Mouse (Mus musculus) hindbrain, embryonic 13.5 days (tissue): ENCODE results near the gene Ccndbp1. TPM values are rescaled to one million over a fixed set of nuclear protein-coding genes. Genes with fewer than 3 reads are reported as not detected.
"Not testable (repeated sequence)": the region's sequence is repeated elsewhere in the genome, so short reads cannot be mapped to it uniquely, and the experiment has no call there.

Source experiments
- ATAC-seq: fragments of 200-750 bp; cut with Nextera tagmentation; 2 replicates; pipeline ENCODE4 v1.8.0; 2017; ENCODE audit warnings: moderate TSS enrichment; ENCODE audit not compliant: low FRiP score
- H3K27ac ChIP-seq: fragments of 300-500 bp; sonication (generic); 2 replicates; pipeline ENCODE4 v1.5.1; 2015; ENCODE audit warnings: inconsistent platforms, mild to moderate bottlenecking, moderate library complexity
- H3K27me3 ChIP-seq: fragments of 300-500 bp; sonication (generic); 2 replicates; pipeline ENCODE4 v1.6.1; 2015; ENCODE audit warnings: mild to moderate bottlenecking, inconsistent platforms
- H3K36me3 ChIP-seq: fragments of 300-500 bp; sonication (generic); 2 replicates; pipeline ENCODE4 v1.6.1; 2015; ENCODE audit warnings: mild to moderate bottlenecking, inconsistent platforms
- H3K4me1 ChIP-seq: fragments of 300-500 bp; sonication (generic); replicated peaks from 2 replicates; pipeline ENCODE4 v1.6.1; 2015; ENCODE audit warnings: inconsistent platforms
- H3K4me2 ChIP-seq: fragments of 300-500 bp; sonication (generic); 2 replicates; pipeline ENCODE4 v1.6.1; 2015; ENCODE audit warnings: inconsistent platforms, mild to moderate bottlenecking, moderate library complexity
- H3K4me3 ChIP-seq: fragments of 300-500 bp; sonication (generic); 2 replicates; pipeline ENCODE4 v1.5.1; 2015; ENCODE audit warnings: mild to moderate bottlenecking, inconsistent platforms
- H3K9ac ChIP-seq: fragments of 300-500 bp; sonication (generic); 2 replicates; pipeline ENCODE4 v1.6.1; 2015; ENCODE audit warnings: mild to moderate bottlenecking, inconsistent platforms
- H3K9me3 ChIP-seq: fragments of 300-500 bp; sonication (generic); 2 replicates; pipeline ENCODE4 v1.6.1; 2016; ENCODE audit warnings: inconsistent platforms
- WGBS: fragments of 180-500 bp; shearing (Covaris S2); methylation state at CpG from one replicate; pipeline ENCODE4 v1.1.7; 2015; 5-methylcytosine and 5-hydroxymethylcytosine counted together
- polyA plus RNA-seq: library from polyadenylated mRNA; unstranded; fragments of >200 nt; fragmentation: Nextera tagmentation; extraction: Ambion mirVana; gene quantifications from 2 replicates; pipeline ENCODE4 v1.2.1, GENCODE M21; 2015

Ccndbp1 gene
- polyA plus RNA-seq, 1 experiment from 2014 or later: 78.0 TPM

DNA sequence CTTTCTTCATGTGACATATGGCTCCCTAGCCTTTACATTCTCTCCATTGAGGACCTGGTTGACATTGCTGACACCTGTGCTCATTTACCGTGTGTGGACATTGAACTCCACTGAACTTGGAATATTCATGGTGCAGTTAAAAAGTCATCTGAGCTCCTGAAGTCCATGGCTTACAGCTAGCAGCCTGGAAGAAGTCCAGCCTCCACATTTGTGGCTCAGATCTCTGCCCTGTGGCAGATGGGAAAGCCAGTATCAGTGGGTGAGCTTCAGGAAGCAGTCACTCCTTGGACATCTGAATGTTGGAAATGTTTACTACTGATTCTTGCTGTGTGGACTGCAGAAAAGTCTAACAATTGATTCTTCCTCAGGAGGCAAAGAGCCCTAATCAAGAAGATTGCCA, 1.2 kb upstream of the Ccndbp1 start:
- Histone ChIP-seq H3K9ac (no peak overlapping the region), H3K27me3 (no peaks in the 10 kb centered on the region), H3K36me3 (peaks cover 16% of the 10 kb centered on the region), H3K4me3 (no peak overlapping the region), H3K9me3 (no peaks in the 10 kb centered on the region), H3K4me2 (no peak overlapping the region), H3K4me1 (peaks cover 12% of the 10 kb centered on the region), H3K27ac (no peak overlapping the region)
- no peak for ATAC-seq
- 94% methylated on average over 1 of the region's 1 CpGs for WGBS

- ATAC-seq: peak; percentile 42
- H3K27ac ChIP-seq: peak overlapping the region; percentile 41; the same call in 1 of the 2 replicates
- H3K36me3 ChIP-seq: peaks cover 30% of the 10 kb centered on the region
- H3K4me3 ChIP-seq: peak overlapping the region; percentile 79
- WGBS: under 1% methylated on average over 12 of the region's 12 CpGs
- no peaks in the 10 kb centered on the region for H3K9me3 ChIP-seq
- peak overlapping the region; percentile 75 for H3K4me2 ChIP-seq
- H3K27me3 ChIP-seq: no peaks in the 10 kb centered on the region
- H3K9ac ChIP-seq: peak overlapping the region; percentile 83
- peaks cover 12% of the 10 kb centered on the region for H3K4me1 ChIP-seq
Observed at GRCm38 (mm10) chr2:121008664-121009007, 433 bp downstream of the Ccndbp1 start.

DNA sequence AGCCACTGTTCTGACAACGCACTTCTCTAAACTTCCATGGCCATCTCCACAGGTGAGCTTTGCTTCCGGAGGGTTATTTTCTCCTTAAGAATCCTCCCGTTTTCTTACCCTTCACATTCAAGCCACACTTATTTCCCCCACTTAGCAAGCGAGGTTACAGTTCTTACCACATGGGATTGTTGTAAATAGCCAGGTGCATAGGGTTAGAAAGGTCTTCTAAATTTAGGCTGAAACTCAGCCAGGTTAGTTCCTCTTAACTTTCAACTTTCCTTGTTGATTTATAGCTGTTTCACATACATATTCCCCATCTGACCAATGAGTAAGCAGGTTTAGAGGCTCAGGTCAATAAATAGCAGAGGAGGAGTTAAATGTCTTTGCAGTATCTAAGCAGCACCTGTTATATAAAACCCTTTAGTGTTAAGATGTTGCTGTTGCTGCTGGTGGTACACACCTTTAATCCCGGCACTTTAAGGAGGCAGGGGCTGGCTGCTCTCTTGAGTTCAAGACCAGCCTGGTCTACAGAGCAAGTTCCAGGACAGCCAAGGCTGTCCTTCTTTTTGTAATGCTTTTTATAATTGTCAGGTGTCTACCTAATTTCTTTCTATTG, 971 bp downstream of the Ccndbp1 start:
- H3K4me3 ChIP-seq: peak overlapping the region; percentile 79
- H3K27me3 ChIP-seq: no peaks in the 10 kb centered on the region
- no peaks in the 10 kb centered on the region for H3K9me3 ChIP-seq
- no peak overlapping the region for H3K27ac ChIP-seq
- peak overlapping the region; percentile 83 for H3K9ac ChIP-seq
- no peak for ATAC-seq
- H3K4me1 ChIP-seq: peaks cover 12% of the 10 kb centered on the region
- H3K4me2 ChIP-seq: peak overlapping the region; percentile 75
- H3K36me3 ChIP-seq: peaks cover 34% of the 10 kb centered on the region
- 32% methylated on average over 5 of the region's 5 CpGs for WGBS

GRCm38 (mm10) chr2:121012676-121013075, 4.5 kb downstream of the Ccndbp1 start:
- no peaks in the 10 kb centered on the region for H3K27me3 ChIP-seq
- H3K9me3 ChIP-seq: peaks cover 2% of the 10 kb centered on the region; the same call in 1 of the 2 replicates
- peaks cover 12% of the 10 kb centered on the region for H3K4me1 ChIP-seq
- H3K36me3 ChIP-seq: peaks cover 66% of the 10 kb centered on the region
- H3K4me3 ChIP-seq: no peak overlapping the region
- H3K27ac ChIP-seq: no peak overlapping the region
- no peak overlapping the region for H3K4me2 ChIP-seq
- no peak for ATAC-seq
- WGBS: 96% methylated on average over 9 of the region's 9 CpGs
- no peak overlapping the region for H3K9ac ChIP-seq

DNA sequence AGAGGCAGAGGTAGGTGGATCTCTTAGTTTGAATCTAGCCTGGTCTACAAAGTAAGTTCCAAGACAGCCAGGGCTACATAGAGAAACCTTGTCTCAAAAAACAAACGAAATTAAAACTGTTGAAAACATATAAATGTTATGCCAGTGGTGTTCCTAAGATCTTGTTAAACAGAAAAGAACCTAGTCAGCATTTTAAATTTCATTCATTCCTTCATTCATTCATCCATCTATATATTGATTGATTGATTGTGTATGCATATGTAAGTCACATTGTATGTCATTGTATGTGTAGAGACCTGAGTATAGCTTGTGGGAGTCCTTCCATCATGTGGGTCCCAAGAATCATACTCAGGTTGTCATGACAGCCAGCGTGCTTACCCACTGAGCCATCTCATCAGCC, 7.3 kb downstream of the Ccndbp1 start:
- Histone ChIP-seq H3K36me3 (peaks cover 66% of the 10 kb centered on the region), H3K9ac (no peak overlapping the region), H3K4me3 (no peak overlapping the region), H3K4me1 (no peaks in the 10 kb centered on the region), H3K9me3 (peaks cover 4% of the 10 kb centered on the region; the same call in 1 of the 2 replicates), H3K27me3 (no peaks in the 10 kb centered on the region), H3K27ac (no peak overlapping the region), H3K4me2 (no peak overlapping the region)
- 84% methylated on average over 2 of the region's 2 CpGs for WGBS
- no peak for ATAC-seq

DNA sequence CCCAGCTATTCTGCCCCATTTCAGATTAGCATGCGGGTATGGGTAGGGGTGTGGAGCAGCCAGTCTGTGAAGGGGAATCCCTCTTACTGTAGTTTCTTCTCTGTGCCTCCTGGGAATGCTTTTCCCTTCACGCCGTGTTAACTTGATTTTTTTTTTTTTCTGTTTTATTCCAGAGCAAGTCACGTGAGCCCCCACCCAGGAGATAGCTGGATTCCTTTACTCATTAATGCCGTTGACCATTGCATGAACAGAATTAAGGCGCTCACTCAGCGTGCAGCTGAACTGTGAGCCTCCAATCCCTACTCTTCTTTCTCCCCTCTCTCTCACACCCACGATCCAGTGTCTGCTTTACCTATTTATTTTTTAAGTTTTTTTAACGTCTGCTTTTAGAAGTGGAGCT, 8.0 kb downstream of the Ccndbp1 start:
- H3K27me3 ChIP-seq: no peaks in the 10 kb centered on the region
- peaks cover 61% of the 10 kb centered on the region for H3K36me3 ChIP-seq
- H3K9me3 ChIP-seq: peaks cover 4% of the 10 kb centered on the region; the same call in 1 of the 2 replicates
- H3K9ac ChIP-seq: no peak overlapping the region
- no peak for ATAC-seq
- H3K27ac ChIP-seq: no peak overlapping the region
- WGBS: 86% methylated on average over 9 of the region's 9 CpGs
- no peak overlapping the region for H3K4me3 ChIP-seq
- H3K4me1 ChIP-seq: no peaks in the 10 kb centered on the region
- H3K4me2 ChIP-seq: no peak overlapping the region

GRCm38 (mm10) chr2:121017151-121017550, 8.9 kb downstream of the Ccndbp1 start:
- WGBS: 100% methylated on average over 1 of the region's 1 CpGs
- Histone ChIP-seq H3K4me1 (no peaks in the 10 kb centered on the region), H3K9ac (no peak overlapping the region), H3K4me3 (no peak overlapping the region), H3K9me3 (peaks cover 4% of the 10 kb centered on the region; the same call in 1 of the 2 replicates), H3K4me2 (no peak overlapping the region), H3K27me3 (no peaks in the 10 kb centered on the region), H3K27ac (no peak overlapping the region), H3K36me3 (peaks cover 52% of the 10 kb centered on the region)
- no peak for ATAC-seq

- 73% methylated on average over 5 of the region's 5 CpGs for WGBS
- no peak overlapping the region for H3K9ac ChIP-seq
- H3K9me3 ChIP-seq: no peaks in the 10 kb centered on the region
Observed at GRCm38 (mm10) chr2:121022918-121023317, 14.7 kb downstream of the Ccndbp1 start.

GRCm38 (mm10) chr2:121036733-121037341, 28.6 kb downstream of the Ccndbp1 start, which contains the start of gene Epb42:
TSS of gene Epb42 (minus strand) at chr2:121037072.
- Histone ChIP-seq H3K27me3 (no peaks in the 10 kb centered on the region), H3K4me3 (no peak within 1 kb of the TSS), H3K36me3 (no peaks in the 10 kb centered on the region), H3K9ac (no peak within 1 kb of the TSS), H3K9me3 (no peaks in the 10 kb centered on the region), H3K4me1 (no peaks in the 10 kb centered on the region), H3K4me2 (no peak within 1 kb of the TSS), H3K27ac (no peak within 1 kb of the TSS)
- ATAC-seq: no peak
- WGBS: 72% methylated on average over 5 of the region's 5 CpGs

More at GRCm38 (mm10) chr2:121022918-121023317, 14.7 kb downstream of the Ccndbp1 start:
- H3K27me3 ChIP-seq: no peaks in the 10 kb centered on the region
- H3K27ac ChIP-seq: no peak overlapping the region
- no peaks in the 10 kb centered on the region for H3K4me1 ChIP-seq
- no peak for ATAC-seq
- peaks cover 2% of the 10 kb centered on the region for H3K36me3 ChIP-seq
- H3K4me2 ChIP-seq: no peak overlapping the region
- H3K4me3 ChIP-seq: no peak overlapping the region

GRCm38 (mm10) chr2:121038851-121039250, 30.6 kb downstream of the Ccndbp1 start:
- not testable (repeated sequence) for H3K9ac ChIP-seq, ATAC-seq, H3K27me3 ChIP-seq, H3K4me2 ChIP-seq, H3K27ac ChIP-seq, H3K4me3 ChIP-seq, H3K36me3 ChIP-seq, H3K4me1 ChIP-seq, H3K9me3 ChIP-seq
- 100% methylated on average over 1 of the region's 1 CpGs for WGBS

DNA sequence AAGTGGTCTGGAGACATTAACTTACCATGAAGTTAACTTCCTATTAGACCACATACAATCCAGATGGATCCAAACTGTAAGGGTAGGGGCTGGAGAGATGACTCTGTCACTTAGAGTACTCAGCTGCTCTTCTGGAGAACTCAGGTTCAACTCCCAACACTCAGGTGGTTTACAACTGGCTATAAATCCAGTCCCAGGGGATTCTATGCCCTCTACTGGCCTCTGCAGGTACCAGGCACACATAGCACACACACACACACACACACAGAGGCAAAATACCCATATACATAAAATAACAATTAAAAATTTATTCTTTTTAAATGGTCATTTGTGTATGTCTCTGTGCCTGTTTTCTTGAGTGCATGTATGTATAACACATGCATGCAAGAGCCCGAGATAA, 31.2 kb downstream of the Ccndbp1 start:
- 97% methylated on average over 1 of the region's 1 CpGs for WGBS

GRCm38 (mm10) chr2:121041098-121041497, 32.9 kb downstream of the Ccndbp1 start:
- WGBS: 57% methylated on average over 5 of the region's 5 CpGs
- no peaks in the 10 kb centered on the region for H3K36me3 ChIP-seq
- H3K9ac ChIP-seq: no peak overlapping the region
- H3K4me1 ChIP-seq: no peaks in the 10 kb centered on the region
- ATAC-seq: no peak
- no peak overlapping the region for H3K27ac ChIP-seq
- no peak overlapping the region for H3K4me2 ChIP-seq
- H3K4me3 ChIP-seq: no peak overlapping the region
- no peaks in the 10 kb centered on the region for H3K9me3 ChIP-seq
- no peaks in the 10 kb centered on the region for H3K27me3 ChIP-seq

More for the DNA sequence above, 31.2 kb downstream of the Ccndbp1 start:
- Histone ChIP-seq H3K27me3 (no peaks in the 10 kb centered on the region), H3K9ac (no peak overlapping the region), H3K36me3 (no peaks in the 10 kb centered on the region), H3K4me1 (no peaks in the 10 kb centered on the region), H3K4me2 (no peak overlapping the region), H3K4me3 (no peak overlapping the region), H3K9me3 (no peaks in the 10 kb centered on the region), H3K27ac (no peak overlapping the region)
- ATAC-seq: no peak

DNA sequence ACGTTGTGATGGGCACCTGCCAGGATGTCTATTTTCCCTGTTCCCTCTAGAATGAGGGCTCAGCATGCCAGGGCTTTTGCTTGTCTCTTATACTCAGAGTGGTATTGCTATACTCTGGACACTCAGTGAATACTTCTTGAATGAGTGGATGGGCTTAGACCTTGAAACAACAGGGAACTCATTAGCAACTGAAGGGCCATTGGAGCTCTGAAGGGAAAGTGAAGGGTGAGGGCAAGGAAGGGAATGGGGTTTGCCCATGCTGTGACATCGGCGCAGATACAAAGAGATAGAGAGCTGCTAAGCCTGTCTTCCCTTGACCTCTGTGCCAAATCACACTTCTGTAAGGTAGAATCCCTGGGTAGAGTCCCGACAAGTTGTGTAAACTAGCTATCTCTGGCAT, 37.5 kb downstream of the Ccndbp1 start:
- no peaks in the 10 kb centered on the region for H3K36me3 ChIP-seq
- no peaks in the 10 kb centered on the region for H3K9me3 ChIP-seq
- 64% methylated on average over 4 of the region's 4 CpGs for WGBS
- no peaks in the 10 kb centered on the region for H3K4me1 ChIP-seq
- H3K4me2 ChIP-seq: no peak overlapping the region
- no peak for ATAC-seq
- H3K4me3 ChIP-seq: no peak overlapping the region
- H3K27ac ChIP-seq: no peak overlapping the region
- H3K9ac ChIP-seq: no peak overlapping the region
- H3K27me3 ChIP-seq: no peaks in the 10 kb centered on the region
